Mouse (Mus musculus): ENCODE results near the gene Coro2a. TPM values are rescaled to one million over a fixed set of nuclear protein-coding genes. Genes with fewer than 3 reads are reported as not detected.

Coro2a gene
- polyA plus RNA-seq, 1 experiment from 2014 or later, result 36.1 TPM

DNA sequence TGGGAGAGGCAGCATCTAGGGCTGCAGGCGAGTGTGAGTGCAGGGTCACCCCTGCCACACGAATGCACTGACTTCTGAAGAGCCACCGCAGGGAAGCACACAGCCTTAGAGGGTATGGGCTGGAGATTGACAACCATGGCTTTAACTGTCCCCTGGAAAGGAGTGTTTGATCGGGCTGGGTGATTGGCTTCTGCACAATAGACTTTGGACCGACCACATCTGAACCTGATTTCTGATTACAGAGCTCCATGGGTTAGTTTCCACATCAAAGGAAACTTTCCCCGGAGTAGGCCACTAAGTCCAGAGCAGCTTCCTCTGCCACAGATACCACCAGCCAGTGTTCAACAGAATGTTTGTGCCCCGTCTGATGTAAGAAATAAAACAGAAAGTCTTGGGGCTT lies 72.3 kb downstream of the Coro2a start:
- Histone ChIP-seq H3K4me1 (replicated peaks; ENCODE audit: control insufficient read depth, insufficient read depth, low read length) (peaks cover 5% of the 10 kb centered on the region; the same call in 1 of the 2 replicates), H3K4me3 (ENCODE audit: low read depth, low read length) (no peak overlapping the region), H3K27me3 (replicated peaks; ENCODE audit: control insufficient read depth, insufficient read depth, low read length) (peaks cover 10% of the 10 kb centered on the region), H3K9ac (ENCODE audit: low read length) (no peak overlapping the region), H3K36me3 (ENCODE audit: control insufficient read depth, insufficient read depth, low read length) (no peaks in the 10 kb centered on the region), H3K9me3 (ENCODE audit: control insufficient read depth, low read length) (no peaks in the 10 kb centered on the region), H3K27ac (ENCODE audit: low read depth) (no peak overlapping the region), H3K4me2 (ENCODE audit: low read length) (no peak overlapping the region)
- 54% methylated on average over 7 of the region's 7 CpGs for WGBS
- DNase-seq (ENCODE audit: low spot score), result no peak
- ATAC-seq (replicated peaks; ENCODE audit: low FRiP score, low TSS enrichment, low read depth), result no peak

DNA sequence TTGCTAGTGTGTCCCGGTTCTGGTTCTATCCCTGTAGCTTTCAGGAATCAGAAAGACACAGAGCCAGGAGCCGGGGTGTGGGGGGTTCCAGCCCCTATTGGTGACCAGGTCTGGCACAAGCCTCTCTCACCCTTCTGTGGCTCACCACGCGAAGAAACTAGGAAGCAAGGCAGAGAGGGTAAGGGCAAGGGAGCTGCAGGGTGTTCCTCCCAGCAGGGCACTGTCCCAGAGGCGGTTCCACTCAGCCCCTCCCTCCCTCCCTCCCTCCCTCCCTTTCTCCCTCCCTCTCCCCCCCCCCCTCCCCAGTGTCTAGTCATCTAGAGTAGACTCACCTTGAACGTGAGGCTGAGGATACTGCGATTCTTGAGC lies 74.5 kb downstream of the Coro2a start:
- WGBS, result 5% methylated on average over 7 of the region's 7 CpGs
- peaks cover 5% of the 10 kb centered on the region; the same call in 1 of the 2 replicates for H3K4me1 ChIP-seq (replicated peaks; ENCODE audit: control insufficient read depth, insufficient read depth, low read length)
- H3K27ac ChIP-seq (ENCODE audit: low read depth), result no peak overlapping the region
- peak overlapping the region; percentile 59 for H3K4me2 ChIP-seq (ENCODE audit: low read length)
- H3K36me3 ChIP-seq (ENCODE audit: control insufficient read depth, insufficient read depth, low read length), result no peaks in the 10 kb centered on the region
- DNase-seq (ENCODE audit: low spot score), result peak; percentile 71
- no peaks in the 10 kb centered on the region for H3K9me3 ChIP-seq (ENCODE audit: control insufficient read depth, low read length)
- peak overlapping the region; percentile 32 for H3K9ac ChIP-seq (ENCODE audit: low read length)
- peak; percentile 60; the same call in 1 of the 2 replicates for ATAC-seq (replicated peaks; ENCODE audit: low FRiP score, low TSS enrichment, low read depth)
- H3K27me3 ChIP-seq (replicated peaks; ENCODE audit: control insufficient read depth, insufficient read depth, low read length), result peaks cover 2% of the 10 kb centered on the region; the same call in 1 of the 2 replicates
- H3K4me3 ChIP-seq (ENCODE audit: low read depth, low read length), result peak overlapping the region; percentile 26

DNA sequence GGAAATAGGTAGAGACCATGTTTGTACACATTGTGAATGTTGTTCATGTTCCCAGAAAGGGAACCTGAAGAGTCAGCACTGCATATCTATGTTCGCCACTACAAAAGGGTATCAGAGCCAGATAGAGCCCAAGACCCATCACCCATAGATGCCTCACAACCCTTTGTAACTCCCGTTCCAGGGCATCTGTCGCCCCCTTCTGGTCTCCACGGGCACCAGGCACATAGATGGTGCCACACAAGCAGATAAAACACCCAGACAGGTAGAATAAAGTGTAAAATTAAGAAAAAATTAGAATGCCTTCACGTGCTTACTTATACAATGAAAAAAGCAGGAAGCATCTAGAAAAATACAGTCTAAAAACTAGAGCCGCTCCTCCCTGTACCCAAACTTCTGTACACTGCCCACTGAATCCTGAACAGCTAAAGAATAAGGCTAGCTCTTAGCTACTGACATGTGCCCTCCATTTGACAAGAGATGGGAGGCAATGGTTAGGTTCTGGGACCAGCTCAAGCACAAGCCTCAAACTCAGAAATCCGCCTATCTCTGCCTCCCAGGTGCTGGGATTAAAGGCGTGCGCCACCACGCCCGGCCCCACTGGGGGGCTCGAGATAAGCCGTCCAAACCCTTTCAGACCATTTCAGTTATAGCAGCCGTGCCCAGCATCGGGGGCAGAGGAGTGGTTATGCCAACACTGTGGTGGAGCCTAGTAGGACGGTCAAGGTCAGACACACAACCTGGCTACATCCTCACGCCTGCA lies 75.0 kb downstream of the Coro2a start:
- ATAC-seq (replicated peaks; ENCODE audit: low FRiP score, low TSS enrichment, low read depth), result no peak
- Histone ChIP-seq H3K36me3 (ENCODE audit: control insufficient read depth, insufficient read depth, low read length) (no peaks in the 10 kb centered on the region), H3K27me3 (replicated peaks; ENCODE audit: control insufficient read depth, insufficient read depth, low read length) (no peaks in the 10 kb centered on the region), H3K9me3 (ENCODE audit: control insufficient read depth, low read length) (no peaks in the 10 kb centered on the region), H3K4me3 (ENCODE audit: low read depth, low read length) (peak overlapping the region; percentile 26), H3K4me1 (replicated peaks; ENCODE audit: control insufficient read depth, insufficient read depth, low read length) (peaks cover 5% of the 10 kb centered on the region; the same call in 1 of the 2 replicates), H3K27ac (ENCODE audit: low read depth) (no peak overlapping the region), H3K9ac (ENCODE audit: low read length) (peak overlapping the region; percentile 32), H3K4me2 (ENCODE audit: low read length) (peak overlapping the region; percentile 59)
- 33% methylated on average over 17 of the region's 17 CpGs for WGBS
- no peak for DNase-seq (ENCODE audit: low spot score)

GRCm38 (mm10) chr4:46526226-46526625 lies 75.8 kb downstream of the Coro2a start:
- no peaks in the 10 kb centered on the region for H3K36me3 ChIP-seq (ENCODE audit: control insufficient read depth, insufficient read depth, low read length)
- 93% methylated on average over 3 of the region's 3 CpGs for WGBS
- H3K4me3 ChIP-seq (ENCODE audit: low read depth, low read length), result no peak overlapping the region
- no peak overlapping the region for H3K9ac ChIP-seq (ENCODE audit: low read length)
- no peak overlapping the region for H3K27ac ChIP-seq (ENCODE audit: low read depth)
- H3K9me3 ChIP-seq (ENCODE audit: control insufficient read depth, low read length), result no peaks in the 10 kb centered on the region
- ATAC-seq (replicated peaks; ENCODE audit: low FRiP score, low TSS enrichment, low read depth) (no peak), DNase-seq (ENCODE audit: low spot score) (no peak)
- no peaks in the 10 kb centered on the region for H3K27me3 ChIP-seq (replicated peaks; ENCODE audit: control insufficient read depth, insufficient read depth, low read length)
- H3K4me2 ChIP-seq (ENCODE audit: low read length), result no peak overlapping the region
- peaks cover 5% of the 10 kb centered on the region; the same call in 1 of the 2 replicates for H3K4me1 ChIP-seq (replicated peaks; ENCODE audit: control insufficient read depth, insufficient read depth, low read length)

DNA sequence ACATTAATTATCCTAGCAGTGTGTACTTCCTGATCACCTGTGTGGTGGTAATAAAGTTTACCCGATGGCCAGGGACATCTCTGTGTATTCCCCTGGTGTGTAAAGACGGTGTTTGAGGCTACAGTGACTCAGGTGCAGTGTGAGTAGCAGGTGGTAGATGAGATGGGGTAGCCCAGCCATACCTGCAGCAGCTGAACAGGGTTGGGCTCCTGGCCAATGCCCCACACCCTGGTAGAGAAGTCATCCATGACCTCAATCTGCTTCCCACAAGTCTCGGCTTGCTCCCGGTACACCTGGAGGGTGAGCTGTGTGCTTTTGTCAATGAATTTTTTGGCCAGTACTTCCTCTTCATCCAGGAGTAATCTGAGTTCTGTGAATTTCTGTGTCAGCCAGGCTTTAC lies 78.7 kb downstream of the Coro2a start:
- Histone ChIP-seq H3K27me3 (replicated peaks; ENCODE audit: control insufficient read depth, insufficient read depth, low read length) (no peaks in the 10 kb centered on the region), H3K9me3 (ENCODE audit: control insufficient read depth, low read length) (no peaks in the 10 kb centered on the region), H3K4me3 (ENCODE audit: low read depth, low read length) (no peak overlapping the region), H3K4me1 (replicated peaks; ENCODE audit: control insufficient read depth, insufficient read depth, low read length) (peaks cover 5% of the 10 kb centered on the region; the same call in 1 of the 2 replicates), H3K27ac (ENCODE audit: low read depth) (no peak overlapping the region), H3K36me3 (ENCODE audit: control insufficient read depth, insufficient read depth, low read length) (no peaks in the 10 kb centered on the region), H3K4me2 (ENCODE audit: low read length) (no peak overlapping the region), H3K9ac (ENCODE audit: low read length) (no peak overlapping the region)
- 82% methylated on average over 4 of the region's 4 CpGs for WGBS
- DNase-seq (ENCODE audit: low spot score), result no peak
- ATAC-seq (replicated peaks; ENCODE audit: low FRiP score, low TSS enrichment, low read depth), result no peak

GRCm38 (mm10) chr4:46521457-46521856 lies 80.5 kb downstream of the Coro2a start:
- no peak overlapping the region for H3K27ac ChIP-seq (ENCODE audit: low read depth)
- H3K4me2 ChIP-seq (ENCODE audit: low read length), result no peak overlapping the region
- no peak overlapping the region for H3K9ac ChIP-seq (ENCODE audit: low read length)
- WGBS, result 79% methylated on average over 10 of the region's 10 CpGs
- no peaks in the 10 kb centered on the region for H3K4me1 ChIP-seq (replicated peaks; ENCODE audit: control insufficient read depth, insufficient read depth, low read length)
- H3K36me3 ChIP-seq (ENCODE audit: control insufficient read depth, insufficient read depth, low read length), result no peaks in the 10 kb centered on the region
- H3K27me3 ChIP-seq (replicated peaks; ENCODE audit: control insufficient read depth, insufficient read depth, low read length), result no peaks in the 10 kb centered on the region
- no peak for ATAC-seq (replicated peaks; ENCODE audit: low FRiP score, low TSS enrichment, low read depth)
- no peak overlapping the region for H3K4me3 ChIP-seq (ENCODE audit: low read depth, low read length)
- DNase-seq (ENCODE audit: low spot score), result no peak
- H3K9me3 ChIP-seq (ENCODE audit: control insufficient read depth, low read length), result no peaks in the 10 kb centered on the region

- no peaks in the 10 kb centered on the region for H3K27me3 ChIP-seq (replicated peaks; ENCODE audit: control insufficient read depth, insufficient read depth, low read length)
- H3K9ac ChIP-seq (ENCODE audit: low read length), result no peak overlapping the region
- no peaks in the 10 kb centered on the region for H3K9me3 ChIP-seq (ENCODE audit: control insufficient read depth, low read length)
- DNase-seq (ENCODE audit: low spot score), result no peak
- no peak overlapping the region for H3K27ac ChIP-seq (ENCODE audit: low read depth)
- WGBS, result 72% methylated on average over 2 of the region's 2 CpGs
- H3K4me3 ChIP-seq (ENCODE audit: low read depth, low read length), result no peak overlapping the region
- H3K4me1 ChIP-seq (replicated peaks; ENCODE audit: control insufficient read depth, insufficient read depth, low read length), result no peaks in the 10 kb centered on the region
- no peak for ATAC-seq (replicated peaks; ENCODE audit: low FRiP score, low TSS enrichment, low read depth)
- no peaks in the 10 kb centered on the region for H3K36me3 ChIP-seq (ENCODE audit: control insufficient read depth, insufficient read depth, low read length)
- H3K4me2 ChIP-seq (ENCODE audit: low read length), result no peak overlapping the region
Observed at GRCm38 (mm10) chr4:46520491-46520890, 81.5 kb downstream of the Coro2a start.

GRCm38 (mm10) chr4:46507736-46508460 lies 94.1 kb downstream of the Coro2a start:
- peak; percentile 67 for ATAC-seq (replicated peaks; ENCODE audit: low FRiP score, low TSS enrichment, low read depth)
- WGBS, result 11% methylated on average over 16 of the region's 16 CpGs
- H3K9ac ChIP-seq (ENCODE audit: low read length), result no peak overlapping the region

More at GRCm38 (mm10) chr4:46507736-46508460, 94.1 kb downstream of the Coro2a start:
- Histone ChIP-seq H3K27me3 (replicated peaks; ENCODE audit: control insufficient read depth, insufficient read depth, low read length) (peaks cover 12% of the 10 kb centered on the region), H3K4me3 (ENCODE audit: low read depth, low read length) (peak overlapping the region; percentile 61), H3K4me2 (ENCODE audit: low read length) (peak overlapping the region; percentile 91), H3K4me1 (replicated peaks; ENCODE audit: control insufficient read depth, insufficient read depth, low read length) (no peaks in the 10 kb centered on the region; the same call in 1 of the 2 replicates), H3K36me3 (ENCODE audit: control insufficient read depth, insufficient read depth, low read length) (peaks cover 19% of the 10 kb centered on the region; the same call in 1 of the 2 replicates), H3K27ac (ENCODE audit: low read depth) (no peak overlapping the region; the same call in 1 of the 2 replicates), H3K9me3 (ENCODE audit: control insufficient read depth, low read length) (no peaks in the 10 kb centered on the region)
- DNase-seq (ENCODE audit: low spot score), result peak; percentile 86

All from intestine, embryonic 14.5 days (tissue).